Comparison of ENCODE assay signal across 16 mouse cellular contexts in the genomic region with DNA sequence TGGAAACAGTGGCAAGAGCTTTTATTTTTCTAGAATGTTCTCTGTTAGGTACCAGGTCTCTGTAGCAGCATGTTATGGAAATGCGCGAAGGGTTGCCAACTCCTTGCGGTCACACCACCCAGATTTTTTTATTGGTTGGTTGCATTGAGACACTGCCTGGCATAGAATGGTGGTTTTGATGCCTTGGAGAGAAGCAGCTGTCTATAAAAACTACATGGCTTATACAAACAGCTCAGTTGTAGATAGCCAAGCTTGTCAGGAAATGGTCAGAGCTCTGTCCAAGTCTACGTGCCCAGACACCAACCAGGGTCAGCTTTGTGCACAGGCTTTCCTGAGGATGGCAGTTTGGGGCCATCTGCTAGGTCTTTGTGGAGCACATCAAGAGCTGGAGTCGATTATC.
"Had no signal": no experiment of that assay in that cellular context is flagged by ENCODE, and none has a peak within 500 bp of the region (broad histone marks: within the 10 kb centered on the region; RNA-seq: fewer than 3 reads in every experiment).

No protein-coding gene starts in this region.

- DNase-seq: heart, postnatal 10 days; heart, postnatal 14 days; heart, postnatal 36 days; heart, postnatal 4 days; kidney, adult 11 months; kidney, adult 18-20 months; kidney, adult 2 months; kidney, adult 8-10 months; kidney, adult 9 months; kidney, postnatal 10 days; kidney, postnatal 14 days; kidney, postnatal 25 days; kidney, postnatal 36 days; kidney, postnatal 4 days; layer of hippocampus, adult 9-11 months; layer of hippocampus, postnatal 36 days had no signal
